Mouse (Mus musculus): ENCODE data around the gene Gab2.
A peak's percentile ranks its signal among the peaks of the same experiment; 100 is the strongest.
"Not testable (repeated sequence)": the region's sequence is repeated elsewhere in the genome, so short reads cannot be mapped to it uniquely, and the experiment has no call there.

Gene Gab2

DNA sequence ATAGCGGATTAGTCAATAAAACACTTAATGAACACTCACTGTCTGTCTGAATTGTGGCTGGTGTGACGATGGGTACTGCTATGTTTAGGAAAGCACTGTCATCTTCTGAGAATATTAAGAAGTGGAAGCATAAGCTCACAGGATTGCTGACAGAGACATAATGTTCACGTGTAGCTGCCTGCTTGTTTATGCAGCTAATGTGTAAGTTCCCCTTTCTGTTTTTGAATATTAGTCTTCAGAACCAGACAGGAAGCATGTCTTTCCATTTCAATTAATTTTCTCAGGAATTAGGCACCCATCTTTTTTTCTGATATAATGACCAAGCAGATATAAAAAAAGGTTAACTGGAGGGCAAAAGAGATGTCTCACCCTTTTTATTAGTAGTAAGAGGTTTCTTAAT lies 55.1 kb downstream of the Gab2 start:
- no peak for DNase-seq (ENCODE audit: low spot score)

DNA sequence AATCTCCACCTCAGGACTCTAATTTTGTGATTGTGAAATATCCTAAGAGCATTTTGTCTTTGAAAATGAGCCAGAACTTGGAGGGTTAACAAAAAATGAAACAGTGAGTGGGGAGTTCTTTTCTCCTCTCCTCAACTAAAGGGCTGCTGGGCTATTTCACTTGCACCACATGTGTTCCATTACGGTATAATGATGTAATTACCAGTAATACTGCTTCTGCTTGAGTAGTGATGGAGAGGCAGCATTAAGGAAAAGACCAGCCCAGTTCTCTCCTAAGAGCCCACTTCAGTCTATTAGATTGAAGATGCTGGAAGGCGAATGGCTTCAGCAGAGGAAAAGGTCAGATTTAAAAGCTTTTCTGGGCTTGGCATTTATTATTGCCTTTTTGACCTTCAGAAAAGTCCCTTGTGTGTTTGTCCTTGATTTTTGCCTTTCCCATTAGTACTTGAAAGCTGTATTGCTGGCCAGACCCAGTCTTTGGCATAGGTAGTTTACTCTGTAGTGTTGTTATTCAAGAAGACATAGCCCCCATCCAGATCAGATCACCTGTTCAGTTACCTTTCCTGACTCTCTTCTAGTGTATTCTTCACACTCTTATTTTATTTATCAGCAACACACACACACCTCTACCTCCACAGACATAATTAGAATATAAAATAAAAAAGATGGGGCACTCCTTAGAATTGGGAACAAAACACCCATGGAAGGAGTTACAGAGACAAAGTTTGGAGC lies 69.9 kb downstream of the Gab2 start:
- no peak for DNase-seq (ENCODE audit: low spot score)

DNA sequence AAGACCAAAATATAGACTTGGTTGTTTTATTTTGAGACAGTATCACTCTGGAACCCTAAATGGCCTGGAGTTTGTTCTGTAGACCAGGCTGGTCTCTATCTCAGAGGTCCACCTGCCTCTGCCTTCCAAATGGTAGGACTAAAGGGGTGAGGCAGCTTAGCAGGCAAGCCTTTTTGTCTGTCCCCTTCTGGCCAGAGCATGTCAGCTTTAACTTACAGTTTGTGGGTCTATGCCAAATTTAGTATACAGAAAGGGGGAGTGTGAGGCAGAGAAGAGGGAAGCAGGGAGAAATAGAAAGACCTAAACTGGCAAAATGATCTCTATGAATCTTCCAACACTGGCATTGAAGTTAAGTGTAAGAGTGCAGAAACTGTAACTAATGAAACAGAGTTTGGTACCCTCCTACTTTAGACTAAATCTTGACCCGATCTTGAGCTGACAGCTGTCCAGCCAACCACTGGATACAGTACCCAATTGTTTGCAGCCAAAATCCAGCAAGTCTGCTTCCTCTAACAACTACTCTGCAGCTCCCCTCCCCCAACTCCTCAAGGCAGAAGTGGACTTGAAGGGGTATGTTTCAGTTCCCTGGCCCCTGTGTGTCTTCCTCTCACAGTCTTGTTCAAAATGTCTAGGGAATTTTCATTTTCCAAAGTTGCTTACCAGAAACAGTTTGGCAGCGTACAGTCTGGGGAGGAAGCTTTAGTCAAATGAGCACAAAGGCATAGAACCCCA lies 73.5 kb downstream of the Gab2 start:
- DNase-seq (ENCODE audit: low spot score), result no peak

DNA sequence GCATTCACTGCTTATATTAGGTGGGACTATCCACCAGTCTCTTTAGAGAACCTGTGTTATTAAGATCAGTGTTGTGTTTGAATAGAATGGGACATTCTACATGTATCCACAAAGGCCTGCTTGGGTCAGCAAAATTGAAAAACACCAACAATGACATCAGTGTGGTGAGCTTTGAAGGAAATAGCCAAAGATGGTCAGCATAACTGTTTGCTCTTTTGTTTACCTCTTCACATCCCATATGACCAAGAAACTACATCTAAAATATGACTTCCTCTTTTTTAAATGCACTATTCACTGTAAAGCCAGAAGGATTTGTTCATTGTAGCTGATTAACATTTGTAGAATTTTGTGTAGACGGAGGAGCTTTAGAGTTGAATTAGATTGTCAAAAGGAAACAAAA lies 82.9 kb downstream of the Gab2 start:
- DNase-seq (ENCODE audit: low spot score), result no peak

DNA sequence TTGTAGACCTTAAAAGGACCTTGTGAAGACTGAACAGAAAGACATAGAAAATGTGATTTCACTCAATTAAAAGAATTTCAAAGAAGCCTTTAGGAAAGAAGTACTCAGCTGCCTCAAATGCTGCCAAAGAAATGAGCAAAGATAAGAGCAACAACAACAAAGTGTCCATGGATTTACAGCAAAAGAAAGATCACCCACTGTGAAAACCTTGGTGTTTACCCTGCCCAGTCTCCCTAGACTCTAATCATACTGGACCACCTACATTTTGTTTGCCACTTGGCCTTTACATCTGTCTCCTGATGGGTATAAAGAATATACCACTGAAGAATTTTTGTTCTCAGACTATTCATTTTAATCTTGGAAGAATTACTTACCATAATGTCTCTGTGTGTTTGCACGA lies 89.7 kb downstream of the Gab2 start:
- DNase-seq (ENCODE audit: low spot score), result no peak

DNA sequence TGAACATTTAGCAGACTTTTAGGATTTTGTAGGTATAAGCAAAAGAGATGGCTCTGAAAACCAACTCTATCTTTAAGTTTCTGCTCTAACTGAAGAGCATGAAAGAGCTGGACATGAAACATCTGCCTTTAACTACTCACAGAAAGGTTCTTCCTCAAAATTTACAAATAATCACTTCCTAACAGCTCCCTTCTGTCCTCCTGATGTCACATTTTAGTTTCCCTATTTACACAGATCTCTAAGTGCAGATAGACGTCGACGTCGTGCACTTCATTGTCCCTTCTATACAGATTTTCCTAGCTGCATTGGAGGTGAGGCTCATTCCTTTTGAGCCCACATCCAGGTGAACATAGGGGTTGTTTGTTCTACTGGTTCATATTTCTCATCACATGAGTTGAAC lies 90.3 kb downstream of the Gab2 start:
- DNase-seq (ENCODE audit: low spot score), result no peak

DNA sequence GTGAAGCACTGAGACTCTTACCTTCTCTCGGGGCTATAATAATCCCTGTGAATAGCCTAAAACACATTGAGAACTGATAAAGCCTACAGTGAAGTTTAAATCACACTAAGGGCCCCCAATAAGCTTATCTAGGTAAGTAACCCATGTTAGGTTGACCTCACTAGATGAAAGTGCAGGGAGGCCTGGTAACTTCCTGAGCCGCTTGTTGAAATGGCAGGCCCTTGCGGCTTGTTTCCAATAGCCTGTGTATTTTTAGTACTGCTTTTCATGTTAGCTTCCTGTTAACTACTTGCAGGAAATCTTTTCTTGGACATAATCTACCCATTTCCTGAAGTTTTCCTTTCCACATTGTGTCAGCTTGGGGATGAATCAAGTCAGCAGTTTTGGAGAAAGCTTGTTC lies 90.7 kb downstream of the Gab2 start:
- no peak for DNase-seq (ENCODE audit: low spot score)

DNA sequence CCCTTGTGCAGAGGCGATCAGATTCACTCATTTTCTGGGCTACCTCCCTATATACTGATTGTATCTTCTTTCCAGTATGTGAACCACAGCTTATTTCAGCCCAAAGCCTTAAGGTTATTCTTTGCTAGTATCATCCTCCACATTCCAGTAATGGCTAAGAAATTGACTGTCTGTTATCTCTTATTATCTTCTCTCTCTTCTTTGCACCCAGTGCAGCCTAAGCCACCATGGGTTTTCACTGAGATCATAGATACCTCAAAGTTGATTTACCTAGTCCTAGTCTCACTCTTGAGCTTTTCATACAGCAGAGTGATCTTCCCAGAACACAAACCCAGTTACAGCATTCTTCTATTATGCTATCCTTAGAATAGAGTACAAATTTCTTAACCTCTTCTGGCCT lies 100.5 kb downstream of the Gab2 start:
- DNase-seq (ENCODE audit: low spot score), result no peak

DNA sequence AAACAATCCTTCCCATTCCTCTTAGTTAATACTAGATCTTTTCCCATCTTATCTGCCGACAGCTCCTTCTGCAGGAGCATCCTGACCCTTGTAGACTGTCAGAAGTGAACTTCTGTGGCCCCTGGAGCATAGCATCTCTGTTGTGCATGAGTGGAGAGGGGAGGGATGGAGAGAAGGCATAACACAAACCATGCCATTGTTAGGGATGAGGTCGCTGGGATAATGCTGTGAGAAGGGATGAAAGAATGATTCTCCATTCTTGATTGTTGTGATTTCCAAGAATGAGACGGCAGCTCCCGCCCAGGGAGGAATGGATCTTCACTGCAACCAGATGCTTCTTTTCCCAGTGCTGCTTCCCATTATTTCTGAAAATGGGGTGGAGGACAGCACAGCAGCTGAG lies 102.0 kb downstream of the Gab2 start:
- no peak for DNase-seq (ENCODE audit: low spot score)

DNA sequence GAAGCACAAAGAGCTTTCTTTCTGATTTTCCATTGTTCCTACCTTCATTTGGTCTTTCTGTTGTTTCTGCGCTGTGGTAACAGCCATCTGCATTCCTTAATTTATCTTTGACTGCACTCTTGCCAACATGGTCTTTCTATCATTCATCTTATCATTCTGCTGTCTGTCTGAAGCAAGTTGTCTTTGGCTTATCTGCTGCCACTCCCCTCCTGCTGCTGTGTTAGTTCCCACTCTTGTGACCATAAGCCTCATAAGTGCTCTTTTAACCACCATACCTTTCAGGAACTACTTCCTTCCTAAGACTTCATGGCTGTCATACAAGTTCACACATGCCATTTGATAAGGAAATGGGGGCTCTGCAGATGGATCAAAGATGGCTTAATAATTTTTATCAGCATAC lies 102.6 kb downstream of the Gab2 start:
- no peak for DNase-seq (ENCODE audit: low spot score)

DNA sequence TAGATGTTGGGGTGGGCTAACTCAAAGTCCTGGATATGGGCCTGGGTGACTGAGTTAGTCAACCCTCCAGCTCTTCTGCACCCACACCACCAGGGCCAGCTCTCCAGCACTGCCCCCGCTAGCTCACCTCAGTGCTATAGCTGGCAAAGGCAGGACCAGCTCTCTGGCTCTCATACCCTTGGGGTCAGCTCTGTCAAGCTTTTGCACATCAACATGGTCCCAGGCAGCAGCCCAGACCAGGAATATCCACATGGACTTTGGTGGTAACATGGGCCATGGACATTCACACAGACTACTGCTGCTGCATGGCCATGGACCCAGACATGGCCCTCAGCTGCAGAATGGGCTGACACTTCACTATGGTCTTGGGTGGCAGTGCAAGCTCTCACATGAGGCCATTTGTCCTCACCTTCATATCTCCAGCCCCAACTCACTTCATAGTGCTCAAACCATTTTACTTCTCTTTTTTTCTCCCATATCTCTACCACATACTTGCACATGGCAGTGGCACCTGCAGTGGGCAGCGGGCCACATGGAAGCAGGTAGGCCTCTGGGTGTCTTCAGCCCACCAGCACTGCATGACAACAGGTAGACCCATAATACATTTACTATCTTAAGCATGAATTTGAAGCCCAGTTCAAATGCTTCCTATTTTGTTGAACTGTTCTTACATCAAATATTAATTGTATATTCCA lies 106.1 kb downstream of the Gab2 start:
- no peak for DNase-seq (ENCODE audit: low spot score)

DNA sequence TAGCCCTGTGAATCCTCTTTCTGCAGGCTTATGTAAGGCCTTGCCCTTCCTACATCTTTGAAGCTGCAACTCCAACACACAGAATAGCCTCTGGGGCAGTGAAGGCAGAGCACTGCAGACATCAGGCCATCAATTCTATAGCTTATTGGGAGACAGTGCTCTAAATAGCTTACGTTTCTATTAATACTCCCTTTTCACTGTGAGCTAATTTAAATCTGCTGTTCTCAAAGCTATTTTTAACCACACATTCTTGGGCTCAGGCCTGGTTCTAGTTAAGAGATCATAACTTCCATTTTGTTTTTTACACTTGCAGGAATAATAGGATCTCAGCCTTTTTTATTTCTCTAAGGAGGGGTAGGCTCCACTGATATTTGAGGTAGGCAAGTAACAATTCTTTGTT lies 107.7 kb downstream of the Gab2 start:
- DNase-seq (ENCODE audit: low spot score), result no peak

DNA sequence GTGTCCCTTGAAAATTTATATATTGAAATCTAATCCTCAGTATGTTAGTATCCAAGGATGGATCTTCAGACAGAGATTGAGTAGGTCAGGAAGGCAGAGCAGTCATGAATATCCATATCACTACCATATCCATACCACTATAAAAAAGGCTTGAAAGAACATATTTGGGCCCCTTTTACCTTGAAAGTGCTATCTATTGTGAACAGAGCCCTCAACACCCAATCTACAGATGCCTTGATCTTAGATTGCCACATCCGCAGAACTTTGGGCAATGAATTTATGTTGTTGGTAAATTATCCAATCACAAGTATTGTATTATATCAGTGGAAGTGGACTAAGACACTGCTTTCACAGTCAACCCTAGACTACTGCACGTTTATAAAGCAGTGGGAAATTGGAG lies 122.5 kb downstream of the Gab2 start:
- DNase-seq (ENCODE audit: low spot score), result no peak

DNA sequence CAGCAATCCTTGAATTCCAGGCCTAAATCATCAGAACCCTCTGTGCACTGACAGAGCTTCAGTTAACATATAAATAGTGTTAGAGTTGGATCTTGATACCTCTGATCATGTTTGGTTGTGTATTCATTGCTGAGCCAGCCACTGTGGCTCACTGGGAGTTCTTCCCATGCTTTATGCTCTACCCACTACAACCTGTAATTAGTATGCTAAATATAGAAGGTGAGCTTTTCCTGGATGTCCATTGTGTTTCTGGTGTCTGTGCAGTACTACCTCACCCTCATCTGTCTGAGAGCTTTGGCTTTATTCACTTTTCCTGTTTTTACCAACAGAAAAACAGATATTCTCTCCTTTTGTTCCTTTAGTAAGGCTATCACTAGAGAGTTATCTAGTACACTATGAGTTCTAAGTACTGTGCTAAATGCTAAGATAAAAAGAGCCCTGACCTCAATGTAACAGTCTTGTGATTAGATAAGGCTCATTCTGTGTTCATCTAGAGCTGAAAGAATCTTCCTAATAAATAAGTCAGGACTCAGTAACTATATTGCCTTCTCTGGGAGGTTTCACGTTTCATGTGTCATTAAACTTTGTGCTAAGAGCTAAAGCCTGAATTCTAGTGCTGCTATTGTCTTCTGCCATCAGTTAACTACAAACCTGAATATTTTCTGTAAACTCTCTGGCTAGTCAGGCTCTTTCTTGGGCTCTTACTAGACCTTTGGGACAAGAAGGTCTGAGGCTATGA lies 127.6 kb downstream of the Gab2 start:
- no peak for DNase-seq (ENCODE audit: low spot score)

DNA sequence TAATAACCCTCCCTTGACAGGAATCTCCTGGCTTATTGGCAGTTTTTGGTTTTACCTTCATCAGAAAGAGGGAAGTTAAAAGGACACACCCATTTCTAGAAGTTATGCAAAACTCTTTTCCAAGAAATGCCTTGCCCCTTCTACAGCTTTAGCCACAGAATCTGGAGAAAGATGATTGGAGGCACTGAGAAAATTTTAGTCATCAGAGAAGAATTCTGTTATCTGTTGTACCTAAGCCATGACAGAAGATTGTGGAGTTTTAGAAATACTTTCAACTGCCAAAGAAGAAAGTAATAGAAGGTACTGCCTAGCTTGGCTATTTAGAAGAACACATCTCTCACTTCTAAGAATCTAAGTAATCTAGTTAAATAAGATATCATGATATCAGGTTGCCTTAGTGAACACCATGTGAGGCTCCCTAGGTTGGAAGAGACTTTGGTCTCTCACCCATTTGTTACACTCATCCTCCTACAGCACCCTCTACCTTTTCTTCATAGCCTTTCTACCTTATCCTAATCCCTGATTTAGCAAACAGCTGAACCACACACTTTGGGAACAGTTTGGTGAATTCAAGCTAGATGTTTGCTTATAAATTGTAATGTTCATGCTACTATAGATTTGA lies 128.8 kb downstream of the Gab2 start:
- no peak for DNase-seq (ENCODE audit: low spot score)

DNA sequence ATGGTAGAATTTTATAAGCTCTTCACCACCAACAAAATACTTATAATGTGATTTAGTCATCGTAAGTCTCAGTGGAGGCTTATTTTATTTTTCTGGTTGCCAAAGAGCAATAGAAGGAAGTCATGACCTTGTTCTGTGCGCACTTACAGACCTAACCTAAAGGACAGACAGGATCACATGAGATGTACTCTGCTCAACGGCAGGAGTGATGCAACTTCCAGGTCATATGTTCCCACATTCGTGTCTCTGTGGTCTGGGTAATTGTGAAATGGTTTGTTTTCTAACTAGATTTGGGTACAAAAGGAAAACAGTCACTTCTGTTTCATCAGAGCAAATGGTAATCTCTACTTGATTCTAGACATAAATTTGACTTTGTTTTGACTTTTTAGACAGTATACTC lies 129.7 kb downstream of the Gab2 start:
- DNase-seq (ENCODE audit: low spot score), result peak; percentile 54

DNA sequence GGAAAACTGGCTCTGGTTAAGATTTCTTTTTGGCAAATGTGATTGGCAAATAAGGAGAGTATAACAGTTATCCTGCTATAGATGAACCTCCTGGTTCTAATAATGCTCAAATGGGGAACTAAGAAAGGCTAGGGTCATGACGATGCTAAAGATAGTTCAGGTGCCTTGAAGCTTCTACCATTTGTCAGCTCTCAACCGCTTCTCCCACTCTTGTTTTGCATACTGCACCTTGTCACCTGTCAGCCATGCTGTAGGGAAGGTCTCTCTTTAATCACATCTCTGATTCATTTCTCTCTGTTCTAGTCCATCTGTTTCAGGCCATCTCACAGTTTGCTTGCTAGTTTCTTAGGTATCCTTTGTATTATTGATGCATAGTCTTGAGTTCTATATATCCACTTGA lies 142.4 kb downstream of the Gab2 start:
- DNase-seq (ENCODE audit: low spot score), result no peak

DNA sequence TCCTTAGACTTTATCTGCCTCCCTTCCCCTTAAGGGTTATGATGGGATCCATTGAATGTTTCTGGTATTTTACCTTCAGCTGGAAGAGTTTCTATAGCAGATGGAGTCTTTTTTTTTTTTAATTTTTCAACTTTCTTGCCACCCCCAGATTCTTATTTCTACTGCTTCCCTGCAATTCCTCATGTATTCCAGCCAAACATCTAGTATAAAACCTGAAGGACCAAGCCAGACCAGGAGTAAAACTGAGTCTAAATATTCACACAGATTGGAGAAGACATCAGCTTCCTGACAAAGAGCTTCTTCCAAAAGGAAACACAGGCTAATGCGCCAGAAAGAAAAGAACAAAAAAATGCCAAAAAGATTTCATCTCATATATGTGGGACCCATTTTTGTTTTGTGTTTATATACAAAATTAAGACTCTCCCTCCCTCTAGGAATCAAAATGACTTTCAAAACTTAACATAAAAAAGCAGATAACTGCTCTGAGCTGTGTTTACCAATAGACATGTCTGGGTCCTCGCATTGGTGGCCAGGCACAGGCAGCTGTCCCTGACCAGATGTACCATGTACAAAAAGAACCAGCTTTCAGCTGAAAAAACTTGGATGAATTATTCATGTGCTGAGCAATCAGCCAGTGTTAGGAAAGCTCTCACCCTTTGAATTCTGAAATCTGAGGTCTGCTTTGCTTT lies 164.0 kb downstream of the Gab2 start:
- DNase-seq (ENCODE audit: low spot score), result no peak

DNA sequence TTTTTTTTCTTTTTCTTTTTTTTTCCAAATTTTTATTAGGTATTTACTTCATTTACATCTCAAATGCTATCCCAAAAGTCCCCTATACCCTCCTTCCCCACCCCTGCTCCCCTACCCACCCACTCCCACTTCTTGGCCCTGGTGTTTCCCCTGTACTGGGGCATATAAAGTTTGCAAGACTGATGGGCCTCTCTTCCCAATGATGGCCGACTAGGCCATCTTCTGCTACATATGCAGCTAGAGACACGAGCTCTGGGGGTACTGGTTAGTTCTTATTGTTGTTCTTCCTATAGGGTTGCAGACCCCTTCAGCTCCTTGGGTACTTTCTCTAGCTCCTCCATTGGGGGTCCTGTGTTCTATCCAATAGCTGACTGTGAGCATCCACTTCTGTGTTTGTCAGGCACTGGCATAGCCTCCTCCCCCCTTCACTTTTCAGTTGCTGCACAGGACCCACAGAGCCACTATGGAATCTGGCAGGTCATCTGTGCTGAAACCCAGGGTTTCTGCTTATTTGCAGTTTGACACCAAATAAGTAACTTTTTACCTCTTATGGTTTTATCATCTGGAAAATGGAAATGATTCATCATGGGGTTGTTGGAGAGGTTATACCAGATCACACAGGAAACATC lies 164.7 kb downstream of the Gab2 start:
- DNase-seq (ENCODE audit: low spot score), result not testable (repeated sequence)

DNA sequence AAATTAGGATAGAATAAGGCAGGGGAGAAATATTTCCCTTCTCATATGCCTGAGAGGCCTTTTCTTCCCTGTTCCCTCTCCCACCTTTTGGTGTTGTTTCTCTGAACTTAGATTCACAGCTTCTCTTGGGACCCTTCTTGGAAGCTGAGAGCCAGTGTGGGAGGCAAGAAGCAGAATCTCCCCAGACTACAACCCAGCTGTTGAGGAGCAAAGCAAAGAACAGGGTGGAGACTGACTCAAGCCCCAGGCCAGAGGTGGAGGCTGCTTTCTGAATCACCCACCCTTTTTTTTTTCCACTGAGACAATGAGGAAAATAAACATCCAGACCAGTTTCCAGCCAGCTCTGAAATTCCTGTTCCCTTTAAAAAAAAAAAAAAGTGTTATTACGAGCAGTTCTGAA lies 166.3 kb downstream of the Gab2 start:
- peak; percentile 5 for DNase-seq (ENCODE audit: low spot score)

DNA sequence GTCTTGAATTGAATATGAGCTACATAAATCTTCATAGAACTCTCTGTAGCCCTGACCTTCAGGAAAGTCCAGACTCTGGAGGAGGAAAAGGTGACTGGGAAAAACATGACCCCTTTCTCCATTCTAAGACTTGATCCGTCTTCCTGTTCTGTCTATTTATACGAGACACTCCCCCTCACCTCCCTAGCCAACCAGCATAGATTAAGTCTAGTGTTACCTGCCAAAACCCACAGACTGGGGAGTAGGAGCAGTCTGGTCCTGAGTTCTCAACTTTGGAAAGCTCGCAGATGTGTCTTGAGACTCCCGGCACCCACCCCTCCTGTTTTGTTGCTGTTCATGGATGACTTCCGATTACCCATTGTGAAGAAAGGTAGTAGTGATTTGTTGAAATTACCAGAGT lies 166.8 kb downstream of the Gab2 start:
- DNase-seq (ENCODE audit: low spot score), result no peak

All from adipocyte (in vitro differentiated cells).